Mouse (Mus musculus) cerebellum, postnatal 36 days (tissue): ENCODE results near the gene Ralb.

Source experiments
- DNase-seq, 2 experiments: peaks; one replicate each; pipeline ENCODE4 v3.0.0; 2021 to 2022; ENCODE audit warnings: mixed read lengths in 2 of 2

The Ralb gene

GRCm38 (mm10) chr1:119492097-119492496 is 12.5 kb downstream of the Ralb start:
- peak in 1 of 2 experiments; percentile 42 for DNase-seq

- no peak for DNase-seq
Observed at GRCm38 (mm10) chr1:119490765-119491164, 13.8 kb downstream of the Ralb start.

GRCm38 (mm10) chr1:119487917-119488590 is 16.5 kb downstream of the Ralb start:
- no peak for DNase-seq

DNA sequence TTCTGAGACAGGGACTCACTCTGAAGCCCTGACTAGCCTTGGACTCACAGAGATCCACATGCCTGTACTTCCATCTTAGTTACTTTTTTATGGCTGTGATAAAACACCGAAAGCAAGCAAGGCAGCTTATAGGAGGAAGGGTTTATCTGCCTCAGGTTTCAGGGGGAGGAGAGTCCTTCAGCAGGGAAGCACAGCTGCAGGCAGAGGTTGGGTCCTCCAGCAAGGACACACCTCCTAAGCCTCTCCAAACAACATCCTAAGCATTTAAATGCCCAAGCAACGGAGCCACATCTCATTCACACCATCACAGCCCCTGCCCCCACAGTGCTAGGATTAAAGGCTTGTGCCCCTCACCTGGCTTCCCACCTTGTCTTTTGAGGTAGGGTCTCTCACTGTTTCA is 18.8 kb downstream of the Ralb start:
- DNase-seq = no peak

DNA sequence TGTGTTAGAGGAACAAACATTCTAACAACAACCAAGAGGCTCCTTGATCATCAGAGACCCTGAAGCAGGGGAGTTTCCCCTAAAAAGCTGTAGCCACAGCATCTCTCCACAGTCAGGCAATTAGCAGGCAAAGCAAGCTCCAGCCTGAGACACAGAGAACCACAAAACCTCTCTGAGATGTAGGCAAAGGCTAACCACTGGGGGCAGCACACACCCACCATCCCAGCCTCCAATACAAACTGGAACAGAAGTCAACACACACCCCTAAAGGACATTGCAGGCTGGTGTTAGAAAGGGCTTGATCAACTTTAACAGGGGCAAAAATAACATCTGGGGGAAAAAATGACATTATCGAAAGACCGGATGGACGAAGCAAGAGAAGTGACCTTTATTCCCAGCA is 20.1 kb downstream of the Ralb start:
- DNase-seq = peak; percentile 19 to 30

GRCm38 (mm10) chr1:119482891-119483290 is 21.7 kb downstream of the Ralb start:
- DNase-seq = no peak

GRCm38 (mm10) chr1:119481205-119481932 is 23.2 kb downstream of the Ralb start:
- no peak for DNase-seq

GRCm38 (mm10) chr1:119480678-119481077 is 23.9 kb downstream of the Ralb start:
- DNase-seq = no peak

DNA sequence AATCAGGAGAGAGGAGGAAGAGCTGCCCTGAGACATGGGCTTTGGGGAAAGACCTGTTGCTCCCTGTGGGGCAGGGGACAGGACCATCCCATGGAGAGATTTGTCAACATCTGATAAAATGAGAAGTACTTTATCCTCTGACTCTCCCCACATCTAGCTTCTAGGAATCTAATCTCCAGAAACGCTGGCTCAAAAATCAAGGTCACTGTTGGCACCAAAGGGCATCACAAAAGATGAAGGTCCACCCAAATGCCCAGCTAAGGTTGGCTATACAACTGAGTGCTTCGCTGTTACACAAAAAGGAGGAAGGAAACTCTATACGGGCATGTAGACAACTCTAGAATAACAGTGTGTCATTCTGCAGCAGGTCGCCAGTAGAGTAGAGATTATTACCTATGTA is 25.0 kb downstream of the Ralb start:
- DNase-seq = no peak

DNA sequence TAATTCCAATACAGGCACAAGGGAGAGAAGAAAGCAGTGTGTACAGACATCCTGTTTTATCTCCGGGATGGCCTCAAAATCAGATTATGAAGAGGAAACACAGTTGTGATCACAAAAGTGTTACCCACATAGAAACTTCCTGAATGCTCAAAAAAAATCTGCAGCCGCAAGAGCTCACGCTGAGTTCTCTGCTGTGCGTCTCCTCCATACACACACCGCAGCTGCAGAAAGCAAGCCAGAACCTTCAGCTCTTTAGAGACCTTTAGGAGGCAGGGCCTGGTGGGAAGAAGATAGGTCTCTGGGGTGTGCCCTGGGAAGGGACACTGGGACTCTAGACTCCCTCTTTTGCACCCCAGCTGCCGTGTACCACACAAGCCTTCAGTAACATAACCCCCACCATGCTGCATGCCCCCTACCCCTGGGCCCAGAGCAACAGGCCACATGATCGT is 27.7 kb downstream of the Ralb start:
- no peak for DNase-seq

DNA sequence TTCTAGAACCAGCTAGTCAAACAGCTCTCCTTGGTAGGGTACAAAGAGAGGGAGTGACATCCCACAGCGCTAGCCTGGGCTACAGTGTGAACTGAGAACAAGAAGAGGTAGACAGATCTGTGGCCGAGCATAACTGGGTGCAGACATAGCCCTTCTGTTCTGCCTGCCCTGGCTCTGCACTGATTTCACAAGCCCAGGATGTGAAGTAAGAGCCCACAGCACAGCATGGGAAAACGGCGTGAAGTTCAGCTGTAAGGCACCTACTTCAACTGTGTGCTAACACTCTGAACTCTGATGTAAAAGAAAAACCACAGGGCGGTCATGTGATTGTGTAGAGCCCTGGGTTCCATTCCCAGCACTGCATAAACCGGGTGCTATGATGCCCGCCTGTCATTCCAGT is 29.9 kb downstream of the Ralb start:
- DNase-seq = no peak

- no peak for DNase-seq
Observed at GRCm38 (mm10) chr1:119472648-119473047, 31.9 kb downstream of the Ralb start.

- no peak for DNase-seq
Observed at GRCm38 (mm10) chr1:119471793-119472396, 32.7 kb downstream of the Ralb start.

DNA sequence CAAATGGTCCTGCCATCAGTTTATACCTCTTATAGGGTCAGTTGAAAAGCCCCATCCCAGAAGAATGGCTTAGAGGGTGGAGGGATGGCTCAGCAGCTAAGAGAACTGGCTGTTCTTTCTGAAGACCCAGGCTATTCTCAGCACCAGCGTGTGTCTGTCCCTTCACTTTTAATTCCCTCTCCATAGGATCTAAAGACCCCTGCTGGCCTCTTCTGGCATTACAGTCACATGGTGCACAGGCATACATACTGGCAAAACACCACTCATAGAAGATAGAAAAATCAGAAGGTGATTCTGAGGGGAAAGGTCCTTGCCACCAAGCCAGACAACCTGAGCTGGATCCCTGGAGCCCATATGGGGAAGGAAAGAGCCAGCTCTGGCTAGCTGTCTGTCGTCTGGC is 41.2 kb downstream of the Ralb start:
- peak; percentile 26 to 32 for DNase-seq

- DNase-seq = no peak
Observed at GRCm38 (mm10) chr1:119460062-119460461, 44.5 kb downstream of the Ralb start.

GRCm38 (mm10) chr1:119457993-119458605 is 46.5 kb downstream of the Ralb start:
- DNase-seq = peak; percentile 55 to 61

- no peak for DNase-seq
Observed at GRCm38 (mm10) chr1:119457528-119457855, 47.1 kb downstream of the Ralb start.

- no peak for DNase-seq
Observed at GRCm38 (mm10) chr1:119456671-119457527, 47.7 kb downstream of the Ralb start.

GRCm38 (mm10) chr1:119453731-119454130 is 50.9 kb downstream of the Ralb start:
- peak; percentile 32 to 35 for DNase-seq

- no peak for DNase-seq
Observed at GRCm38 (mm10) chr1:119451417-119451816, 53.2 kb downstream of the Ralb start.

- DNase-seq = no peak
Observed at GRCm38 (mm10) chr1:119450651-119451345, 53.8 kb downstream of the Ralb start.

- DNase-seq = no peak
Observed at GRCm38 (mm10) chr1:119446753-119447283, 57.8 kb downstream of the Ralb start.
